Comparison of ENCODE assay signal across 19 mouse cellular contexts in genomic region chr7:29426056-29426455, GRCm38 (mm10).
DNase-seq lines count a peak whose midpoint lies in the region; ATAC-seq lines count a peak whose summit lies in the region.
"Had no signal": no experiment of that assay in that cellular context is flagged by ENCODE, and none has a peak within 500 bp of the region (broad histone marks: within the 10 kb centered on the region; RNA-seq: fewer than 3 reads in every experiment).

No protein-coding gene starts in this region.

- ATAC-seq in cerebellum, adult (ENCODE audit: insufficient number of reproducible peaks, low FRiP score, low TSS enrichment): peak; percentile 60; the same call in 1 of the 2 replicates
- ATAC-seq in hindbrain, embryonic 14.5 days (ENCODE audit: low FRiP score): no peak
- no peak for ATAC-seq in lung, embryonic 16.5 days (ENCODE audit: low read depth)
- ATAC-seq in midbrain, embryonic 15.5 days (replicated peaks): no peak
- ATAC-seq: inflammation-experienced regulatory T-cells, adult 6 months; liver, embryonic 12.5 days had no signal

- WGBS in hindbrain, embryonic 10.5 days: 87% methylated on average over 8 of the region's 8 CpGs
- WGBS in hindbrain, embryonic 14.5 days: 88% methylated on average over 8 of the region's 8 CpGs
- 75% methylated on average over 8 of the region's 8 CpGs for WGBS in lung, embryonic 16.5 days
- 91% methylated on average over 8 of the region's 8 CpGs for WGBS in midbrain, embryonic 15.5 days

- no peak for DNase-seq in cerebellum, postnatal 14 days
- DNase-seq in hindbrain, embryonic 10.5 days (ENCODE audit: low spot score): no peak
- no peak for DNase-seq in hindbrain, embryonic 14.5 days (ENCODE audit: low spot score)
- DNase-seq in lung, postnatal 25 days (ENCODE audit: low spot score): no peak
- DNase-seq in right cerebral cortex, adult 2 months (ENCODE audit: low spot score in 2 of 2): no peak
- DNase-seq: cerebellum, adult 8-10 months; heart, adult 11 months; heart, postnatal 4 days; kidney, postnatal 14 days; right cerebral cortex, postnatal 14 days; thymus, postnatal 4 days had no signal

- H3K27me3 ChIP-seq in hindbrain, embryonic 10.5 days (ENCODE audit: insufficient read depth, poor library complexity, severe bottlenecking): no peaks in the 10 kb centered on the region
- no peaks in the 10 kb centered on the region for H3K27me3 ChIP-seq in hindbrain, embryonic 14.5 days (ENCODE audit: control insufficient read depth, insufficient read depth, low read length)
- no peaks in the 10 kb centered on the region for H3K27me3 ChIP-seq in lung, embryonic 16.5 days (ENCODE audit: control insufficient read depth, insufficient read depth, low read depth, low read length)
- H3K27me3 ChIP-seq in midbrain, embryonic 15.5 days (replicated peaks): no peaks in the 10 kb centered on the region
- H3K27me3 ChIP-seq: forebrain, embryonic 15.5 days; liver, embryonic 12.5 days; neural tube, embryonic 13.5 days had no signal

- H3K4me2 ChIP-seq in hindbrain, embryonic 14.5 days (replicated peaks): no peak overlapping the region
- no peak overlapping the region for H3K4me2 ChIP-seq in lung, embryonic 16.5 days (ENCODE audit: low read depth, low read length)
- no peak overlapping the region for H3K4me2 ChIP-seq in midbrain, embryonic 15.5 days
- H3K4me2 ChIP-seq: forebrain, embryonic 15.5 days; liver, embryonic 12.5 days; neural tube, embryonic 13.5 days had no signal

- H3K4me3 ChIP-seq in hindbrain, embryonic 10.5 days: no peak overlapping the region
- H3K4me3 ChIP-seq in hindbrain, embryonic 14.5 days (replicated peaks; ENCODE audit: low read length): no peak overlapping the region
- no peak overlapping the region for H3K4me3 ChIP-seq in lung, embryonic 16.5 days (ENCODE audit: low read length)
- no peak overlapping the region for H3K4me3 ChIP-seq in midbrain, embryonic 15.5 days
- H3K4me3 ChIP-seq: forebrain, embryonic 15.5 days; liver, embryonic 12.5 days; midbrain, embryonic 10.5 days; neural tube, embryonic 13.5 days had no signal

- no peak overlapping the region for H3K9ac ChIP-seq in hindbrain, embryonic 14.5 days
- H3K9ac ChIP-seq in lung, embryonic 16.5 days (ENCODE audit: low read length): no peak overlapping the region
- H3K9ac ChIP-seq in midbrain, embryonic 15.5 days: no peak overlapping the region
- H3K9ac ChIP-seq: forebrain, embryonic 15.5 days; liver, embryonic 12.5 days; neural tube, embryonic 13.5 days had no signal

- peaks cover 45% of the 10 kb centered on the region for H3K4me1 ChIP-seq in hindbrain, embryonic 10.5 days (replicated peaks)
- H3K4me1 ChIP-seq in hindbrain, embryonic 14.5 days (replicated peaks; ENCODE audit: control insufficient read depth, insufficient read depth, low read length): peaks cover 18% of the 10 kb centered on the region
- peaks cover 42% of the 10 kb centered on the region for H3K4me1 ChIP-seq in lung, embryonic 16.5 days (replicated peaks; ENCODE audit: control insufficient read depth, insufficient read depth, low read length)
- H3K4me1 ChIP-seq in midbrain, embryonic 15.5 days: peaks cover 16% of the 10 kb centered on the region

- no peaks in the 10 kb centered on the region for H3K36me3 ChIP-seq in hindbrain, embryonic 10.5 days
- H3K36me3 ChIP-seq in hindbrain, embryonic 14.5 days (replicated peaks; ENCODE audit: control insufficient read depth, insufficient read depth): no peaks in the 10 kb centered on the region
- no peaks in the 10 kb centered on the region for H3K36me3 ChIP-seq in lung, embryonic 16.5 days (ENCODE audit: control insufficient read depth, insufficient read depth, low read length)
- no peaks in the 10 kb centered on the region for H3K36me3 ChIP-seq in midbrain, embryonic 15.5 days (replicated peaks)
- H3K36me3 ChIP-seq: forebrain, embryonic 15.5 days; liver, embryonic 12.5 days; midbrain, embryonic 10.5 days; neural tube, embryonic 13.5 days had no signal

- no peaks in the 10 kb centered on the region for H3K9me3 ChIP-seq in hindbrain, embryonic 10.5 days
- no peaks in the 10 kb centered on the region for H3K9me3 ChIP-seq in hindbrain, embryonic 14.5 days (ENCODE audit: control insufficient read depth, low read length)
- H3K9me3 ChIP-seq in lung, embryonic 16.5 days (ENCODE audit: control insufficient read depth, low read length): no peaks in the 10 kb centered on the region
- H3K9me3 ChIP-seq in midbrain, embryonic 15.5 days: no peaks in the 10 kb centered on the region
- H3K9me3 ChIP-seq: forebrain, embryonic 15.5 days; liver, embryonic 12.5 days; midbrain, embryonic 10.5 days; neural tube, embryonic 13.5 days had no signal

- 0 out of 2 replicates have a peak overlapping the region, but pooled peaks have one; percentile 16 for H3K27ac ChIP-seq in hindbrain, embryonic 10.5 days
- H3K27ac ChIP-seq in hindbrain, embryonic 14.5 days: no peak overlapping the region
- H3K27ac ChIP-seq in lung, embryonic 16.5 days (ENCODE audit: low read length): peak overlapping the region; percentile 76
- H3K27ac ChIP-seq in midbrain, embryonic 15.5 days: no peak overlapping the region
- H3K27ac ChIP-seq: forebrain, embryonic 15.5 days; liver, embryonic 12.5 days; midbrain, embryonic 10.5 days; neural tube, embryonic 13.5 days had no signal

Comparison
In these comparisons a context has a peak if more than half of its experiments do, and no peak if none do; other contexts are left out.
1. H3K27ac ChIP-seq: peak in hindbrain, embryonic 10.5 days (single experiment) and lung, embryonic 16.5 days (single experiment); none in hindbrain, embryonic 14.5 days (single experiment) and midbrain, embryonic 15.5 days (single experiment).